Mouse (Mus musculus) Patski (cell line): Measurements from ENCODE around the gene Btnl10. TPM values are rescaled to one million over a fixed set of nuclear protein-coding genes. Genes with fewer than 3 reads are reported as not detected.

ENCODE experiments used
- ATAC-seq: fragments of 100-300 bp; one replicate; pipeline ENCODE4 v1.8.0; 2021
- CTCF ChIA-PET: fragments of 350-600 bp; sonication (Branson Sonifier 250); formaldehyde crosslinking; loops from one replicate; lab custom pipeline; 2022; ENCODE audit warnings: inconsistent platforms; lab: Charles Lee
- POLR2A ChIA-PET: fragments of 350-600 bp; sonication (Branson Sonifier 250); formaldehyde crosslinking; loops from one replicate; lab custom pipeline; 2022; ENCODE audit warnings: antibody characterized with exemption, inconsistent platforms; lab: Charles Lee
- DNase-seq: peaks from one replicate; pipeline ENCODE4 v3.0.0-alpha.2; 2011; ENCODE audit warnings: low read depth, low spot score
- H3K27me3 ChIP-seq: fragments of 371-371 bp; one replicate; pipeline ENCODE4 v1.5.1; 2021
- CTCF ChIP-seq: fragments of 100-300 bp; IDR thresholded peaks from one replicate; pipeline ENCODE4 v1.5.1; 2021
- in situ Hi-C: fragments of 300-500 bp; cut with MboI; formaldehyde crosslinking; loops from 3 replicates; pipeline ENCODE4 v1.11.1; 2018; ENCODE audit warnings: low pct_unique_long_range_greater_than_20kb, mixed read lengths
- polyA plus RNA-seq: library from polyadenylated mRNA; unstranded; gene quantifications from one replicate; pipeline ENCODE4 v1.2.3, GENCODE M21; 2021

The Btnl10 gene
- polyA plus RNA-seq, result not detected

DNA sequence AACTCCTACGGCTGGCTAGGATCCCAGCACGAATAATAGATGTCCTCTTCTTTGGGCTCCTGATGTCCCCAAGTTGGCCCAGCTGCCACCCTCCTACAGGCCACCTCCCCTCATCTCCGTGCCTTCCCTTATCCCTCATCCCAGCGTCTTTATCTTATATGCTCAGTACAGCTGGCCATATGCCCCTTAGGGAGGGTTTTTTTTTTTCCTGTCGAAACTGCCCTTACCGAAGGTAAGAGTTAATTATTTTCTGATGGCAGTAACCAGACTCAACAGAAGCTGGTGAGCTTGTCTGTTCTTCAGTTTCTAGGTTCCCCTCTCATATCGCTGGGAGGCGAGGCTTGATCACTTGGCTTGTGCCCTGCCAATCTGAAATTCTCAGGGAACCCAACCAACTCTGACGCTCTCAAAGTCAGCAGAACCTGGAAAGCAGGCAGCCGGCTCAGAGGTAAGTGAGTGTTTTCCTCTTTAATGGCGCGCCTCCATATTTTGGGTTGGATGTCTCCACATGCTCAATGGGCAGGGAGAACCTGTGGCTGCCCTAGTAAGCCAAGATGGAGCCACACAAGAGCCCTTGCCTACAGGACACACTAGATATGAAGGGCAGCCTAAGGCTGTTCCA lies at the start of gene Btnl10:
Gene Btnl10 (plus strand): TSS at position 164 of the 622 bp plus-strand sequence.
- in situ Hi-C loops, result no loop called here
- TF ChIP-seq CTCF, result no peak
- DNase-seq (no peak), ATAC-seq (no peak)
- POLR2A ChIA-PET, result no interaction called here
- H3K27me3 ChIP-seq, result peaks cover 8% of the 10 kb centered on the region
- CTCF ChIA-PET, result interaction anchor here (1.2 to 7.3 kb wide), 3 partner anchors 10 to 14 kb away, joined by 6 to 64 read pairs (median 6); partner anchors contain the start of gene Zfp39

DNA sequence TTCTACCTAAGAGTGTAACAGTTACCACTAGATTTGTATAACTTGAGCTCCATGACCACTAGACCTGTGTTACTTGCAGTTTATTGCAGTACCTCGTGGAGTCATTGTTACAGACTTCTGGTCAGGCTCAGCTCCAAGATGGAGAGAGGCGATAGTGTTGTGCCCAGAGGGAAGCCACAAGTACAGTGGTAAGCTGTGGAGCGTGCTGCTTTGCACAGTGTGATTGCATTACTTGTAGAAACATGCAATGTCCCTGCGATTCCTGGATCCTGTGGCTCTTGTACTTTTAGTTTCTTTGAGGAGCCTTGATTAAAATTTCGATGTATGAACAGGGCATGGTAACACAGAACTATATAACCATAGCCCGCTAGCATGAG lies 49.8 kb upstream of the Btnl10 start:
- in situ Hi-C loops, result no loop called here
- H3K27me3 ChIP-seq, result no peaks in the 10 kb centered on the region
- DNase-seq (no peak), ATAC-seq (peak; percentile 22)
- ChIA-PET POLR2A (no interaction called here), CTCF (interaction anchor here (0.9 kb wide), 1 partner anchor 27 kb away, joined by 3 read pairs; no protein-coding TSS in a partner anchor)
- no peak for TF ChIP-seq CTCF

DNA sequence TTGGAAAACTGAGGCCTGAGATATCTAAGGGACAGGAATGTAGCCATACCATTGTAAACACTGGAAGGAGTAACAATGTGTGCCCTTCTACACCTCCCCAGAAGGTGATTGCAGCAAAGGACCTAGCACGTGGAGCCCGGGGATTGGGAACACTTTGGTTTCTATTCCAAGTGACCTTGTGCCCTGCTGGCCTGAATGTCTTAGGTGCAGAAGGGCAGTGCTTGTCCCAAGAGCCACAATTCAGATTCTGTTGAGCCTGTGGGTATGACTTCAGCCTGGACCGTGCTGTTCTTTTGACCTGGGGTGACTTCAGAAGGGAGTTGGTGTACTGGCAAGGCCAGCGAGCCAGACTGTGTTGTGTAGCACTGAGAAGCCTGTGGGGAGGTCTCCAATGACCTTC lies 46.7 kb upstream of the Btnl10 start:
- no peaks in the 10 kb centered on the region for H3K27me3 ChIP-seq
- in situ Hi-C loops, result no loop called here
- ATAC-seq, result no peak
- ChIA-PET POLR2A (no interaction called here), CTCF (no interaction called here)
- DNase-seq, result no peak
- TF ChIP-seq CTCF, result no peak

GRCm38 (mm10) chr11:58883756-58884155 lies 34.0 kb upstream of the Btnl10 start:
- ChIA-PET CTCF (no interaction called here), POLR2A (no interaction called here)
- no peak for DNase-seq
- no peaks in the 10 kb centered on the region for H3K27me3 ChIP-seq
- in situ Hi-C loops, result no loop called here
- ATAC-seq, result no peak
- TF ChIP-seq CTCF, result no peak

- H3K27me3 ChIP-seq, result no peaks in the 10 kb centered on the region
- CTCF ChIA-PET, result no interaction called here
- ATAC-seq (no peak), DNase-seq (no peak)
- TF ChIP-seq CTCF, result no peak
- POLR2A ChIA-PET, result no interaction called here
- in situ Hi-C loops, result no loop called here
Measured at GRCm38 (mm10) chr11:58890511-58890910, 27.2 kb upstream of the Btnl10 start.

GRCm38 (mm10) chr11:58894456-58894855 lies 23.3 kb upstream of the Btnl10 start:
- ATAC-seq (no peak), DNase-seq (no peak)
- in situ Hi-C loops, result no loop called here

GRCm38 (mm10) chr11:58897485-58897884 lies 20.2 kb upstream of the Btnl10 start:
- ChIA-PET CTCF (no interaction called here), POLR2A (no interaction called here)
- no peaks in the 10 kb centered on the region for H3K27me3 ChIP-seq
- DNase-seq (no peak), ATAC-seq (no peak)
- in situ Hi-C loops, result no loop called here
- TF ChIP-seq CTCF, result no peak

More at GRCm38 (mm10) chr11:58894456-58894855, 23.3 kb upstream of the Btnl10 start:
- TF ChIP-seq CTCF, result no peak
- ChIA-PET POLR2A (no interaction called here), CTCF (no interaction called here)
- no peaks in the 10 kb centered on the region for H3K27me3 ChIP-seq

DNA sequence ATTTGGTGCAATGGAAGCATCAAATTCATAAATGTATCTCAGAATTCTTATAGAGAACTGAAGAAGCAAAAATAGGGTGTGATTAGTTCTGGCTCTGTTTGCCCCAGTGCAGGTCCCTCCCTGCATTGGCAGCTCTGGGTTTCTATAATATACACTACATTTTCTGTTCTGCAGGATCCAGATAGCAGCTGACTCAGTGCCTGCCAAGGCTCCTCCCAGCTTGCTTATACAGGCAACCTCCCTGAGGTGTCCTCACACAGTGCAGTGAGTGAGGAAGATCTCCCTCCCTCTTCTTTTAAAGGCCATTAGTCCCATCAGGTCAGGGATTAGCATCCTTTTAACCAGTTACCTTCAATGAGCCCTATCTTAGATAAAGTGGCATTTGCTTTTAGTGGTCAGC lies 16.6 kb upstream of the Btnl10 start:
- no peaks in the 10 kb centered on the region for H3K27me3 ChIP-seq
- ChIA-PET CTCF (interaction anchor here (1.3 kb wide), 1 partner anchor 14 kb away, joined by 3 read pairs; no protein-coding TSS in a partner anchor), POLR2A (no interaction called here)
- ATAC-seq (no peak), DNase-seq (no peak)
- no peak for TF ChIP-seq CTCF
- in situ Hi-C loops, result no loop called here

DNA sequence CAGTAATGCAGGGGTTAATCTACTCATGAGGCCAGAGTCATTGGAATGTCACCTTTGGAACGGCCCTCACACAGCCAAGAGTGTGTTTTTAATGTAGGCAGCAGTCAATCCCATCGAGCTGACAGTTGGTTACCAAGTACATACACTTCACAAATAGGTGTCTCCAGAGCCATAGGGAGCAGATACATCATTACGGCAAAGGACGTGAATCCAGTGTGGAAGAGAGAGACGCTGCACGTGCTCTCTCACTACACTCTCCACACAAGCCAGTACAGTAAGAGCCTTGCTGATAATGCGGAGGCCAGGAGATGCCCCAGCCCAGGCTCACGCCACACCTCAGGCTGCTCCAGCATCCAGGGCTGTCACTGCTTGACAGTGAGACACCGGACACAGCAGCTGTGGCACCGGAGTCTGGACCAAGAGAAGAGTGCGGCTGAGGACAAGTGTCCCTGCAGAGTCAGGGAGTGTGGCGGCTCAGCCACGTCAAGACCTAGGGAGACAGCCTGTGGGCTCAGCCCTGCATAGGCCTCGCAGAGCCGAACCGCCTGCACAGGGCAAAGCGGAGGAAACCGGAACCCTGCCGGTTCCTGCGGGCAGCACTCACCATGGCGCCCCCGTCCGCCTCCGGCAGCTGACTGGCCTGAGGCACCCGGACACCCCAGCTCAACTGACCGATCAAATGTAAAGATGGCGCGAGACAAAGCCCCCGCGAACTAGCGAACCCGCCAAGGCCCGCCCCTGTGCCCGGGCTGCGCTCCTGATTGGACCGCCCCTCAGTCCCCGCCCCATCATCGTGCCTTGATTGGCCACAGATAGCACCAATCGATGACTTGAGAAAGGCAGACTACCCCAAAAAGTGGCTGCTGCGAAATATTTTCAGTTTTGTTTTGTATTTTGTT lies 13.9 kb upstream of the Btnl10 start, which contains the start of gene Zfp39:
Gene Zfp39 (minus strand): TSS at position 715 of the 899 bp plus-strand sequence.
- no peaks in the 10 kb centered on the region for H3K27me3 ChIP-seq
- ChIA-PET CTCF (interaction anchor here (1.0 to 2.9 kb wide), 3 partner anchors 11 to 57 kb away, joined by 3 to 17 read pairs (median 6); no protein-coding TSS in a partner anchor), POLR2A (interaction anchor here (1.4 kb wide), 1 partner anchor 10 kb away, joined by 3 read pairs; no protein-coding TSS in a partner anchor)
- no peak for TF ChIP-seq CTCF
- ATAC-seq (peak; percentile 93), DNase-seq (peak; percentile 55)
- in situ Hi-C loops, result no loop called here

DNA sequence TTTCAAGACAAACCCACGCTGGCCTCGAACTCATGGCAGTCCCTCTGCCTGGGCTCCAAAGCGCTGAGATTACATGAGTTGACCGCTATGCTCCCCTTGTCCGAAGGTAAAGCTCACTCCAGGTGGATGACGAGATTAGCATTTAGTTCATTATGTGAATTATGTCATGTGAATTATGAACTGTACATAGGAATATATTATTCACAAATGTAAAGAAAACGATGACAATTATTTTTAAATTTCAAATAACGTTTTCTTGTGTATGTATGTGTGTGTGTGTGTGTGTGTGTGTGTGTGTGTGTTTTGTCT lies 13.3 kb upstream of the Btnl10 start:
- ChIA-PET POLR2A (interaction anchor here (0.7 to 1.4 kb wide), 4 partner anchors 10 to 73 kb away, joined by 3 read pairs; partner anchors contain the start of gene Trim11), CTCF (interaction anchor here (1.0 to 2.9 kb wide), 3 partner anchors 10 to 56 kb away, joined by 3 to 17 read pairs (median 6); no protein-coding TSS in a partner anchor)
- H3K27me3 ChIP-seq, result no peaks in the 10 kb centered on the region
- in situ Hi-C loops, result no loop called here
- ATAC-seq (no peak), DNase-seq (no peak)
- no peak for TF ChIP-seq CTCF
